Comparison of ENCODE assay signal across 12 mouse cellular contexts in genomic region chr14:76733258-76733823, GRCm38 (mm10).
DNase-seq lines count a peak whose midpoint lies in the region; ATAC-seq and TF ChIP-seq lines count a peak whose summit lies in the region.
"Had no signal": no experiment of that assay in that cellular context is flagged by ENCODE, and none has a peak within 500 bp of the region (broad histone marks: within the 10 kb centered on the region; RNA-seq: fewer than 3 reads in every experiment).

No protein-coding gene starts in this region.

- no peaks in the 10 kb centered on the region for H3K79me2 ChIP-seq in liver, adult 2 months (ENCODE audit: control insufficient read depth, insufficient read depth, low read length)

- DNase-seq in liver, adult 2 months (ENCODE audit: extremely low read depth, low read depth, low spot score), result peak; percentile 86
- DNase-seq in liver, result no peak
- peak; percentile 59 for DNase-seq in lung, postnatal 14 days
- DNase-seq in heart, embryonic 10.5 days (ENCODE audit: low spot score), result no peak
- DNase-seq in layer of hippocampus, postnatal 36 days, result no peak
- DNase-seq: cerebellum, adult 8-10 months had no signal

- H3K4me3 ChIP-seq in liver, adult 2 months (ENCODE audit: insufficient read depth, low read depth, low read length), result no peak overlapping the region
- no peak overlapping the region for H3K4me3 ChIP-seq in embryonic facial prominence, embryonic 15.5 days (replicated peaks)
- H3K4me3 ChIP-seq in intestine, postnatal 0 days (ENCODE audit: low read depth, low read length), result no peak overlapping the region
- H3K4me3 ChIP-seq in heart, embryonic 10.5 days, result no peak overlapping the region
- no peak overlapping the region for H3K4me3 ChIP-seq in heart, embryonic 11.5 days (ENCODE audit: low read depth, low read length)
- H3K4me3 ChIP-seq: embryonic facial prominence, embryonic 12.5 days; heart, embryonic 13.5 days had no signal

- peak; percentile 43; the same call in 1 of the 2 replicates for ATAC-seq in embryonic facial prominence, embryonic 15.5 days (ENCODE audit: insufficient number of reproducible peaks, low FRiP score, low TSS enrichment, low read depth)
- ATAC-seq in intestine, postnatal 0 days, result peak; percentile 82
- ATAC-seq in heart, embryonic 11.5 days (replicated peaks; ENCODE audit: insufficient number of reproducible peaks, low FRiP score, low TSS enrichment), result no peak

- H3K9ac ChIP-seq in liver, adult 2 months (ENCODE audit: low read depth, low read length), result no peak overlapping the region
- H3K9ac ChIP-seq in embryonic facial prominence, embryonic 15.5 days, result no peak overlapping the region
- H3K9ac ChIP-seq in intestine, postnatal 0 days (ENCODE audit: low read depth, low read length), result no peak overlapping the region
- no peak overlapping the region for H3K9ac ChIP-seq in heart, embryonic 11.5 days (ENCODE audit: low read depth, low read length)
- H3K9ac ChIP-seq: embryonic facial prominence, embryonic 12.5 days; heart, embryonic 13.5 days had no signal

- peaks cover 14% of the 10 kb centered on the region for H3K4me1 ChIP-seq in liver, adult 2 months (ENCODE audit: control insufficient read depth, insufficient read depth, low read length)
- H3K4me1 ChIP-seq in embryonic facial prominence, embryonic 15.5 days, result peaks cover 11% of the 10 kb centered on the region
- H3K4me1 ChIP-seq in intestine, postnatal 0 days (replicated peaks; ENCODE audit: control insufficient read depth, insufficient read depth, low read length), result no peaks in the 10 kb centered on the region
- peaks cover 42% of the 10 kb centered on the region for H3K4me1 ChIP-seq in heart, embryonic 10.5 days
- peaks cover 15% of the 10 kb centered on the region for H3K4me1 ChIP-seq in heart, embryonic 11.5 days (ENCODE audit: control insufficient read depth, insufficient read depth, low read length)

- no peak overlapping the region for H3K27ac ChIP-seq in liver, adult 2 months (replicated peaks; ENCODE audit: insufficient read depth, low read depth, low read length)
- peak overlapping the region; percentile 44; the same call in 1 of the 2 replicates for H3K27ac ChIP-seq in embryonic facial prominence, embryonic 15.5 days (replicated peaks)
- no peak overlapping the region for H3K27ac ChIP-seq in intestine, postnatal 0 days (ENCODE audit: low read depth, low read length)
- H3K27ac ChIP-seq in heart, embryonic 10.5 days, result no peak overlapping the region
- H3K27ac ChIP-seq in heart, embryonic 11.5 days (ENCODE audit: low read depth, low read length), result no peak overlapping the region
- H3K27ac ChIP-seq: embryonic facial prominence, embryonic 12.5 days; heart, embryonic 13.5 days; macrophage had no signal

- H3K27me3 ChIP-seq in liver, adult 2 months (ENCODE audit: control insufficient read depth, insufficient read depth, low read length), result no peaks in the 10 kb centered on the region
- H3K27me3 ChIP-seq in embryonic facial prominence, embryonic 15.5 days, result no peaks in the 10 kb centered on the region
- no peaks in the 10 kb centered on the region for H3K27me3 ChIP-seq in intestine, postnatal 0 days (replicated peaks; ENCODE audit: control insufficient read depth, insufficient read depth, low read length)
- no peaks in the 10 kb centered on the region for H3K27me3 ChIP-seq in heart, embryonic 10.5 days (ENCODE audit: insufficient read depth, poor library complexity, severe bottlenecking)
- H3K27me3 ChIP-seq in heart, embryonic 11.5 days (ENCODE audit: control insufficient read depth, insufficient read depth, low read length), result no peaks in the 10 kb centered on the region
- H3K27me3 ChIP-seq: embryonic facial prominence, embryonic 12.5 days; heart, embryonic 13.5 days had no signal

- H3K4me2 ChIP-seq in embryonic facial prominence, embryonic 15.5 days (replicated peaks), result no peak overlapping the region
- no peak overlapping the region for H3K4me2 ChIP-seq in intestine, postnatal 0 days (replicated peaks; ENCODE audit: low read depth)
- H3K4me2 ChIP-seq in heart, embryonic 11.5 days, result no peak overlapping the region
- H3K4me2 ChIP-seq: embryonic facial prominence, embryonic 12.5 days; heart, embryonic 13.5 days had no signal

- H3K9me3 ChIP-seq in embryonic facial prominence, embryonic 15.5 days (replicated peaks), result no peaks in the 10 kb centered on the region
- H3K9me3 ChIP-seq in intestine, postnatal 0 days (ENCODE audit: control insufficient read depth), result no peaks in the 10 kb centered on the region
- no peaks in the 10 kb centered on the region for H3K9me3 ChIP-seq in heart, embryonic 10.5 days
- no peaks in the 10 kb centered on the region for H3K9me3 ChIP-seq in heart, embryonic 11.5 days (replicated peaks; ENCODE audit: control insufficient read depth, low read length)
- H3K9me3 ChIP-seq: embryonic facial prominence, embryonic 12.5 days; heart, embryonic 13.5 days had no signal

- no peak for TF ChIP-seq POLR2A in liver, adult 2 months (IDR thresholded peaks at IDR 0.05; ENCODE audit: extremely low read depth, insufficient read depth, low read length)

- TF ChIP-seq CTCF in liver, adult 2 months (IDR thresholded peaks at IDR 0.05; ENCODE audit: low read depth, low read length), result no peak
- no peak for TF ChIP-seq CTCF in intestine, postnatal 0 days (IDR thresholded peaks at IDR 0.05; ENCODE audit: low read depth)

- WGBS in liver, adult 2 months, result 32% methylated on average over 8 of the region's 8 CpGs
- 68% methylated on average over 8 of the region's 8 CpGs for WGBS in embryonic facial prominence, embryonic 15.5 days
- 51% methylated on average over 8 of the region's 8 CpGs for WGBS in intestine, postnatal 0 days
- 83% methylated on average over 8 of the region's 8 CpGs for WGBS in heart, embryonic 10.5 days
- 80% methylated on average over 8 of the region's 8 CpGs for WGBS in heart, embryonic 11.5 days (ENCODE audit: insufficient replicate concordance)

- no peaks in the 10 kb centered on the region for H3K36me3 ChIP-seq in liver, adult 2 months (ENCODE audit: control insufficient read depth, insufficient read depth, low read length)
- H3K36me3 ChIP-seq in embryonic facial prominence, embryonic 15.5 days, result no peaks in the 10 kb centered on the region
- no peaks in the 10 kb centered on the region for H3K36me3 ChIP-seq in intestine, postnatal 0 days (ENCODE audit: control insufficient read depth, insufficient read depth)
- H3K36me3 ChIP-seq in heart, embryonic 10.5 days, result no peaks in the 10 kb centered on the region
- H3K36me3 ChIP-seq in heart, embryonic 11.5 days (ENCODE audit: control insufficient read depth, insufficient read depth, low read length), result no peaks in the 10 kb centered on the region
- H3K36me3 ChIP-seq: embryonic facial prominence, embryonic 12.5 days; heart, embryonic 13.5 days had no signal

Comparison
In these comparisons a context has a peak if more than half of its experiments do, and no peak if none do; other contexts are left out.
1. DNase-seq: peak in liver, adult 2 months (single experiment) and lung, postnatal 14 days (single experiment); none in liver (single experiment), heart, embryonic 10.5 days (single experiment) and layer of hippocampus, postnatal 36 days (0 of 2).